Mouse (Mus musculus): Measurements from ENCODE around the gene Ubash3b. TPM values are rescaled to one million over a fixed set of nuclear protein-coding genes. Genes with fewer than 3 reads are reported as not detected.

The Ubash3b gene
- total RNA-seq, 2 experiments from 2014 or later = 29.0 to 30.4 TPM

GRCm38 (mm10) chr9:41012456-41012855 lies 149.0 kb downstream of the Ubash3b start:
- no peak for DNase-seq (ENCODE audit: low spot score in 2 of 2)

- peak in 1 of 2 experiments; percentile 64 for DNase-seq (ENCODE audit: low spot score in 2 of 2)
Observed at GRCm38 (mm10) chr9:41011512-41012436, 149.7 kb downstream of the Ubash3b start.

GRCm38 (mm10) chr9:41007785-41008184 lies 153.7 kb downstream of the Ubash3b start:
- DNase-seq (ENCODE audit: low spot score in 2 of 2) = no peak

- no peak for DNase-seq (ENCODE audit: low spot score in 2 of 2)
Observed at GRCm38 (mm10) chr9:41004415-41004814, 157.1 kb downstream of the Ubash3b start, which contains the start of gene Crtam. Crtam (minus strand) TSS chr9:41004628.

- no peak for DNase-seq (ENCODE audit: low spot score in 2 of 2)
Observed at GRCm38 (mm10) chr9:40997116-40997779, 164.2 kb downstream of the Ubash3b start.

- DNase-seq (ENCODE audit: low spot score in 2 of 2) = no peak
Observed at GRCm38 (mm10) chr9:40994075-40994474, 167.4 kb downstream of the Ubash3b start.

- no peak for DNase-seq (ENCODE audit: low spot score in 2 of 2)
Observed at GRCm38 (mm10) chr9:40991511-40991910, 170.0 kb downstream of the Ubash3b start.

- DNase-seq (ENCODE audit: low spot score in 2 of 2) = peak; percentile 62 to 82
Observed at GRCm38 (mm10) chr9:40989940-40990588, 171.4 kb downstream of the Ubash3b start.

GRCm38 (mm10) chr9:40984313-40984712 lies 177.2 kb downstream of the Ubash3b start:
- no peak for DNase-seq (ENCODE audit: low spot score in 2 of 2)

GRCm38 (mm10) chr9:40983758-40984157 lies 177.7 kb downstream of the Ubash3b start:
- DNase-seq (ENCODE audit: low spot score in 2 of 2) = no peak

GRCm38 (mm10) chr9:40982480-40982879 lies 179.0 kb downstream of the Ubash3b start:
- peak; percentile 28 to 32 for DNase-seq (ENCODE audit: low spot score in 2 of 2)

GRCm38 (mm10) chr9:40974042-40974801 lies 187.3 kb downstream of the Ubash3b start:
- DNase-seq (ENCODE audit: low spot score in 2 of 2) = no peak

- DNase-seq (ENCODE audit: low spot score in 2 of 2) = no peak
Observed at GRCm38 (mm10) chr9:40964418-40964714, 197.1 kb downstream of the Ubash3b start.

GRCm38 (mm10) chr9:40963586-40964417 lies 197.7 kb downstream of the Ubash3b start, which contains the start of gene Jhy:
Jhy (minus strand) TSS chr9:40964118.
- no peak for DNase-seq (ENCODE audit: low spot score in 2 of 2)

GRCm38 (mm10) chr9:40961401-40961800 lies 200.1 kb downstream of the Ubash3b start:
- DNase-seq (ENCODE audit: low spot score in 2 of 2) = peak in 1 of 2 experiments; percentile 26

Other genes starting within 250 kb of the Ubash3b start
- under 1 TPM; 0.38 to 0.85 TPM for gene Jhy, start 197.6 kb downstream of the Ubash3b start, total RNA-seq (2021)
- gene Crtam, start 157.1 kb downstream of the Ubash3b start, total RNA-seq (2021) = not detected

All from layer of hippocampus, postnatal 14 days (tissue).